Mouse (Mus musculus) subcutaneous adipose tissue, adult 2 months (tissue): Measurements from ENCODE around the gene Rps21. TPM values are rescaled to one million over a fixed set of nuclear protein-coding genes. Genes with fewer than 3 reads are reported as not detected.

Experiments
- polyA plus RNA-seq: library from polyadenylated mRNA; depleted of rRNA; stranded (reverse); fragments of >200 nt; gene quantifications from 2 replicates; pipeline ENCODE4 v1.2.3, GENCODE M21; 2012; ENCODE audit warnings: low replicate concordance; rRNA removed

Rps21 gene
- polyA plus RNA-seq, result 1,598 and 4,384 TPM in 2 replicates

DNA sequence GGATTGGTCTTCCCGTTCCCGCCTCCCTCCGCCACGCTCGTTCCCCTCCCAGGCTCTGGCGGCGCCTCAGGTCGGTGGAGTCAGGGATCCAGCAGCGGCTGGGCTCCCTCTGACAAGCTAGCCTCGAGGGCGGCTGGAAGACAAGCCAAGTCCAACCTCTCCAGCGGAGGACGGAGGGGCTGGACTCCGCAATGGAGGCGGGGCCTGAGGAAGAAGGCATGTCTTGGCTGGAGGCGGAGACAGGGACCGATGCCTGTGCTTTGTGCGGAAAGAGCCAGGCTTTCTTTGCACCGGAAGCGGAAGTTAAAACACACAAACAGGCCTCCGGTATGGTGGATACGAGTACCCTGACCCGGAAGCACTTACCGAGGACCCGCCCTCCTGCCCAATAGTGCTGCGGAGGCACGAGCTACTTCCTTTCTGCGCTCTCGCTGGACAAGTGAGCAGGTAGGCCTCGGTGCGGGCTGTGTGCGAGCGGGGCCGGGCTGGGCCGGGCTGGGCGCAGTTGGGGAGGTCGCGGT is at the start of gene Rps21:
Gene Rps21 (plus strand): TSS at position 377 of the 521 bp plus-strand sequence.

GRCm38 (mm10) chr2:180225762-180226378 is 31.3 kb upstream of the Rps21 start, which contains the start of gene Lama5:
Gene Lama5, minus strand, starts transcription at chr2:180225859.

GRCm38 (mm10) chr2:180273394-180274244 is 16.4 kb downstream of the Rps21 start, which contains the start of gene Cables2:
Gene Cables2, minus strand, starts transcription at chr2:180273496.

GRCm38 (mm10) chr2:180289440-180290108 is 32.4 kb downstream of the Rps21 start, which contains the start of gene Rbbp8nl:
Gene Rbbp8nl, minus strand, starts transcription at chr2:180289879.

Other genes with a start within 250 kb of the Rps21 start
- 26.9 and 51.0 TPM in 2 replicates for gene Lsm14b, start 232.4 kb upstream of the Rps21 start, polyA plus RNA-seq
- gene Psma7, start 214.9 kb upstream of the Rps21 start, polyA plus RNA-seq, result 151 and 180 TPM in 2 replicates
- 6.6 and 8.6 TPM in 2 replicates for gene Ss18l1, start 214.9 kb upstream of the Rps21 start, polyA plus RNA-seq
- gene Mtg2, start 186.8 kb upstream of the Rps21 start, polyA plus RNA-seq, result 22.5 and 26.8 TPM in 2 replicates
- gene Hrh3, start 152.9 kb upstream of the Rps21 start, polyA plus RNA-seq, result not detected in 2 replicates
- 28.5 and 35.1 TPM in 2 replicates for gene Osbpl2, start 138.1 kb upstream of the Rps21 start, polyA plus RNA-seq
- gene Adrm1, start 85.9 kb upstream of the Rps21 start, polyA plus RNA-seq, result 113 and 131 TPM in 2 replicates
- 65.2 and 108 TPM in 2 replicates for gene Lama5, start 31.5 kb upstream of the Rps21 start, polyA plus RNA-seq
- 31.9 and 43.6 TPM in 2 replicates for gene Cables2, start 16.1 kb downstream of the Rps21 start, polyA plus RNA-seq
- 1.9 TPM in 1 of 2 replicates, not detected in the other for gene Rbbp8nl, start 32.5 kb downstream of the Rps21 start, polyA plus RNA-seq
- 0.64 and 2.2 TPM in 2 replicates for gene Gata5, start 77.3 kb downstream of the Rps21 start, polyA plus RNA-seq
- 0.57 and 3.6 TPM in 2 replicates for gene Slco4a1, start 198.9 kb downstream of the Rps21 start, polyA plus RNA-seq
- gene Ntsr1, start 242.6 kb downstream of the Rps21 start, polyA plus RNA-seq, result not detected in 2 replicates